Mouse (Mus musculus): ENCODE data around the gene Uncx.

GRCm38 (mm10) chr5:139547421-139547931 is 4.2 kb downstream of the Uncx start:
- no peak for TF ChIP-seq GATA1 (IDR thresholded peaks at IDR 0.05; ENCODE audit: borderline replicate concordance, low read length)
- no peak for TF ChIP-seq FLI1 (IDR thresholded peaks at IDR 0.05; ENCODE audit: low read length)

Measured in megakaryocyte, embryonic 14.5 days (primary cell).